Mouse (Mus musculus) bone marrow, adult 2 months (tissue): Measurements from ENCODE around the gene Pgf. TPM values are rescaled to one million over a fixed set of nuclear protein-coding genes. Genes with fewer than 3 reads are reported as not detected.

Source experiments
- H3K27ac ChIP-seq: fragments of 200-500 bp; 2 replicates; pipeline ENCODE4 v1.5.1; 2012; ENCODE audit warnings: low read depth, mild to moderate bottlenecking, control low read depth, inconsistent platforms, low read length; ENCODE audit not compliant: control insufficient read depth, poor library complexity, insufficient read depth
- H3K4me1 ChIP-seq: fragments of 200-500 bp; 2 replicates; pipeline ENCODE4 v1.6.1; 2011; ENCODE audit warnings: low read length; ENCODE audit not compliant: control insufficient read depth, insufficient read depth
- H3K4me3 ChIP-seq: fragments of 200-500 bp; replicated peaks from 2 replicates; pipeline ENCODE3; 2011; ENCODE audit warnings: mild to moderate bottlenecking, low read depth, low read length, control low read depth; ENCODE audit not compliant: control insufficient read depth
- CTCF ChIP-seq: fragments of 200-500 bp; IDR thresholded peaks from 2 replicates; pipeline ENCODE4 v1.5.1; 2011; ENCODE audit warnings: low read length, control low read depth; ENCODE audit not compliant: control insufficient read depth, insufficient read depth
- POLR2A ChIP-seq: fragments of 200-500 bp; IDR thresholded peaks from 2 replicates; pipeline ENCODE4 v1.6.1; 2011; ENCODE audit warnings: low read depth, mild to moderate bottlenecking, control low read depth, low read length, borderline replicate concordance; ENCODE audit not compliant: control insufficient read depth
- WGBS: fragments of 180-500 bp; shearing (Covaris S2); methylation state at CpG from one replicate; pipeline ENCODE4 v1.1.7; 2018; 5-methylcytosine and 5-hydroxymethylcytosine counted together
- polyA plus RNA-seq: library from polyadenylated mRNA; stranded (reverse); fragments of >200 nt; gene quantifications from 2 replicates; pipeline ENCODE4 v1.2.4, GENCODE M21; 2011; ENCODE audit warnings: low replicate concordance; ENCODE audit not compliant: missing spikeins, insufficient read depth, insufficient read length

Gene Pgf
- polyA plus RNA-seq, result 1.6 TPM in 1 of 2 replicates, not detected in the other

GRCm38 (mm10) chr12:85177740-85178239 is at the start of gene Pgf:
Pgf (minus strand) TSS chr12:85177790.
- Histone ChIP-seq H3K4me3 (no peak within 1 kb of the TSS), H3K4me1 (peaks cover 2% of the 10 kb centered on the region; the same call in 1 of the 2 replicates), H3K27ac (no peak within 1 kb of the TSS)
- TF ChIP-seq CTCF (0 out of 2 replicates have a peak, but pooled peaks have one; percentile 2), POLR2A (no peak)
- WGBS, result 39% methylated on average over 10 of the region's 10 CpGs

- WGBS, result 86% methylated on average over 7 of the region's 7 CpGs
- no peak for TF ChIP-seq CTCF
- no peak for TF ChIP-seq POLR2A
- no peak overlapping the region; the same call in 1 of the 2 replicates for H3K27ac ChIP-seq
- H3K4me1 ChIP-seq, result no peaks in the 10 kb centered on the region
- H3K4me3 ChIP-seq, result no peak overlapping the region
Measured at GRCm38 (mm10) chr12:85227227-85227626, 49.6 kb upstream of the Pgf start.

- 4% methylated on average over 12 of the region's 12 CpGs for WGBS
- H3K4me1 ChIP-seq, result peaks cover 1% of the 10 kb centered on the region; the same call in 1 of the 2 replicates
- H3K4me3 ChIP-seq, result peak overlapping the region; percentile 82
- H3K27ac ChIP-seq, result peak overlapping the region; percentile 39; the same call in 1 of the 2 replicates
- TF ChIP-seq POLR2A, result no peak
- no peak for TF ChIP-seq CTCF
Measured at GRCm38 (mm10) chr12:85219905-85220290, 42.3 kb upstream of the Pgf start.

GRCm38 (mm10) chr12:85219236-85219904 is 41.8 kb upstream of the Pgf start, which contains the start of gene Eif2b2:
Eif2b2 (plus strand) TSS chr12:85219481.
- under 1% methylated on average over 54 of the region's 54 CpGs for WGBS
- peak; percentile 40; the same call in 1 of the 2 replicates for TF ChIP-seq POLR2A
- TF ChIP-seq CTCF, result no peak
- H3K27ac ChIP-seq, result peak within 1 kb of the TSS; percentile 39

GRCm38 (mm10) chr12:85217733-85218310 is 40.2 kb upstream of the Pgf start:
- WGBS, result 92% methylated on average over 2 of the region's 2 CpGs
- no peak overlapping the region for H3K27ac ChIP-seq
- H3K4me3 ChIP-seq, result no peak overlapping the region
- H3K4me1 ChIP-seq, result peaks cover 1% of the 10 kb centered on the region; the same call in 1 of the 2 replicates
- TF ChIP-seq POLR2A, result no peak
- no peak for TF ChIP-seq CTCF

More at GRCm38 (mm10) chr12:85219236-85219904, 41.8 kb upstream of the Pgf start, which contains the start of gene Eif2b2:
- Histone ChIP-seq H3K4me3 (peak within 1 kb of the TSS; percentile 82), H3K4me1 (peaks cover 1% of the 10 kb centered on the region; the same call in 1 of the 2 replicates)

- 80% methylated on average over 5 of the region's 5 CpGs for WGBS
- no peaks in the 10 kb centered on the region; the same call in 1 of the 2 replicates for H3K4me1 ChIP-seq
Measured at GRCm38 (mm10) chr12:85215031-85215430, 37.4 kb upstream of the Pgf start.

GRCm38 (mm10) chr12:85208687-85209199 is 31.2 kb upstream of the Pgf start:
- TF ChIP-seq POLR2A, result no peak
- no peak for TF ChIP-seq CTCF
- H3K4me3 ChIP-seq, result no peak overlapping the region
- no peak overlapping the region; the same call in 1 of the 2 replicates for H3K27ac ChIP-seq
- WGBS, result 6% methylated on average over 7 of the region's 7 CpGs
- H3K4me1 ChIP-seq, result no peaks in the 10 kb centered on the region

More at GRCm38 (mm10) chr12:85215031-85215430, 37.4 kb upstream of the Pgf start:
- Histone ChIP-seq H3K4me3 (no peak overlapping the region), H3K27ac (no peak overlapping the region)
- no peak for TF ChIP-seq POLR2A
- TF ChIP-seq CTCF, result no peak

- TF ChIP-seq POLR2A, result no peak
- no peak for TF ChIP-seq CTCF
- WGBS, result 80% methylated on average over 10 of the region's 10 CpGs
- Histone ChIP-seq H3K4me1 (no peaks in the 10 kb centered on the region), H3K4me3 (no peak overlapping the region), H3K27ac (no peak overlapping the region)
Measured at GRCm38 (mm10) chr12:85205425-85205824, 27.8 kb upstream of the Pgf start.
